Comparison of ENCODE assay signal across 13 mouse cellular contexts in genomic region chr16:21628061-21628591, GRCm38 (mm10).
A peak's percentile ranks its signal among the peaks of the same experiment; 100 is the strongest.
DNase-seq lines count a peak whose midpoint lies in the region; ATAC-seq and TF ChIP-seq lines count a peak whose summit lies in the region.
"Had no signal": no experiment of that assay in that cellular context is flagged by ENCODE, and none has a peak within 500 bp of the region (broad histone marks: within the 10 kb centered on the region; RNA-seq: fewer than 3 reads in every experiment).

No protein-coding gene starts in this region.

- H3K9me3 ChIP-seq in hindbrain, embryonic 13.5 days = no peaks in the 10 kb centered on the region
- no peaks in the 10 kb centered on the region for H3K9me3 ChIP-seq in hindbrain, embryonic 11.5 days (ENCODE audit: control insufficient read depth, low read length)
- no peaks in the 10 kb centered on the region for H3K9me3 ChIP-seq in embryonic facial prominence, embryonic 15.5 days (replicated peaks)
- H3K9me3 ChIP-seq in limb, embryonic 13.5 days = no peaks in the 10 kb centered on the region

- 0 out of 2 replicates have a peak overlapping the region, but pooled peaks have one; percentile 8 for H3K4me2 ChIP-seq in hindbrain, embryonic 13.5 days
- H3K4me2 ChIP-seq in hindbrain, embryonic 11.5 days (replicated peaks; ENCODE audit: low read depth, low read length) = no peak overlapping the region
- peak overlapping the region; percentile 12; the same call in 1 of the 2 replicates for H3K4me2 ChIP-seq in embryonic facial prominence, embryonic 15.5 days (replicated peaks)
- H3K4me2 ChIP-seq in limb, embryonic 13.5 days (replicated peaks) = peak overlapping the region; percentile 33

- no peak for TF ChIP-seq POLR2A in brain, embryonic 14.5 days (IDR thresholded peaks at IDR 0.05; ENCODE audit: borderline replicate concordance, extremely low read depth, insufficient read depth, insufficient read length, poor library complexity, severe bottlenecking)
- TF ChIP-seq POLR2A in thymus, adult 2 months (IDR thresholded peaks at IDR 0.05; ENCODE audit: control insufficient read depth, extremely low read depth, insufficient read depth, low read length, poor library complexity) = no peak

- no peaks in the 10 kb centered on the region for H3K27me3 ChIP-seq in hindbrain, embryonic 13.5 days
- no peaks in the 10 kb centered on the region for H3K27me3 ChIP-seq in hindbrain, embryonic 11.5 days (ENCODE audit: control insufficient read depth, insufficient read depth, low read length)
- no peaks in the 10 kb centered on the region for H3K27me3 ChIP-seq in embryonic facial prominence, embryonic 15.5 days
- H3K27me3 ChIP-seq in limb, embryonic 13.5 days = no peaks in the 10 kb centered on the region
- H3K27me3 ChIP-seq in thymus, adult 2 months (ENCODE audit: control insufficient read depth, insufficient read depth, low read length) = no peaks in the 10 kb centered on the region

- WGBS in hindbrain, embryonic 13.5 days = 52% methylated on average over 13 of the region's 13 CpGs
- WGBS in hindbrain, embryonic 11.5 days = 70% methylated on average over 13 of the region's 13 CpGs
- WGBS in embryonic facial prominence, embryonic 15.5 days = 20% methylated on average over 13 of the region's 13 CpGs
- 17% methylated on average over 13 of the region's 13 CpGs for WGBS in limb, embryonic 13.5 days
- 97% methylated on average over 13 of the region's 13 CpGs for WGBS in thymus, adult 2 months

- no peak for DNase-seq in hindbrain, embryonic 11.5 days (ENCODE audit: low spot score)
- DNase-seq in brain, embryonic 14.5 days (ENCODE audit: low read depth) = peak; percentile 74
- no peak for DNase-seq in gastrocnemius, adult 18-20 months (ENCODE audit: low spot score)
- DNase-seq in thymus, adult 2 months = no peak
- DNase-seq in lung, postnatal 25 days (ENCODE audit: low spot score) = no peak
- DNase-seq: heart, adult 18-20 months; kidney, adult 2 months; lung, postnatal 36 days; thymus, postnatal 4 days had no signal

- H3K4me1 ChIP-seq in hindbrain, embryonic 13.5 days (replicated peaks) = peaks cover 28% of the 10 kb centered on the region
- peaks cover 3% of the 10 kb centered on the region; the same call in 1 of the 2 replicates for H3K4me1 ChIP-seq in hindbrain, embryonic 11.5 days (replicated peaks; ENCODE audit: control insufficient read depth, insufficient read depth, low read length)
- peaks cover 8% of the 10 kb centered on the region for H3K4me1 ChIP-seq in embryonic facial prominence, embryonic 15.5 days
- peaks cover 19% of the 10 kb centered on the region for H3K4me1 ChIP-seq in limb, embryonic 13.5 days
- peaks cover 3% of the 10 kb centered on the region; the same call in 1 of the 2 replicates for H3K4me1 ChIP-seq in thymus, adult 2 months (replicated peaks; ENCODE audit: control insufficient read depth, insufficient read depth, low read length)

- H3K36me3 ChIP-seq in hindbrain, embryonic 13.5 days = 0 out of 2 replicates have a peak, but pooled peaks cover 4% of the 10 kb centered on the region
- no peaks in the 10 kb centered on the region for H3K36me3 ChIP-seq in hindbrain, embryonic 11.5 days (ENCODE audit: control insufficient read depth, insufficient read depth, low read length)
- no peaks in the 10 kb centered on the region for H3K36me3 ChIP-seq in embryonic facial prominence, embryonic 15.5 days
- no peaks in the 10 kb centered on the region for H3K36me3 ChIP-seq in limb, embryonic 13.5 days
- H3K36me3 ChIP-seq in thymus, adult 2 months (ENCODE audit: control insufficient read depth, insufficient read depth, low read length) = no peaks in the 10 kb centered on the region

- no peak for TF ChIP-seq CTCF in brain, embryonic 14.5 days (IDR thresholded peaks at IDR 0.05; ENCODE audit: borderline replicate concordance, extremely low read depth, insufficient read depth, insufficient read length)
- TF ChIP-seq CTCF in thymus, adult 2 months (IDR thresholded peaks at IDR 0.05; ENCODE audit: borderline replicate concordance, control insufficient read depth, extremely low read depth, insufficient read depth, low read length, poor library complexity) = no peak

- H3K27ac ChIP-seq in hindbrain, embryonic 13.5 days = 0 out of 2 replicates have a peak overlapping the region, but pooled peaks have one; percentile 40
- no peak overlapping the region for H3K27ac ChIP-seq in hindbrain, embryonic 11.5 days (ENCODE audit: low read depth, low read length)
- no peak overlapping the region; the same call in 1 of the 2 replicates for H3K27ac ChIP-seq in embryonic facial prominence, embryonic 15.5 days (replicated peaks)
- 0 out of 2 replicates have a peak overlapping the region, but pooled peaks have one; percentile 48 for H3K27ac ChIP-seq in limb, embryonic 13.5 days
- H3K27ac ChIP-seq in thymus, adult 2 months (ENCODE audit: control insufficient read depth, insufficient read depth, low read length) = no peak overlapping the region

- H3K4me3 ChIP-seq in hindbrain, embryonic 13.5 days = no peak overlapping the region
- no peak overlapping the region for H3K4me3 ChIP-seq in hindbrain, embryonic 11.5 days (ENCODE audit: low read depth, low read length)
- H3K4me3 ChIP-seq in embryonic facial prominence, embryonic 15.5 days (replicated peaks) = no peak overlapping the region
- no peak overlapping the region for H3K4me3 ChIP-seq in limb, embryonic 13.5 days
- H3K4me3 ChIP-seq in thymus, adult 2 months (ENCODE audit: control insufficient read depth, insufficient read depth, low read length) = no peak overlapping the region

- ATAC-seq in hindbrain, embryonic 13.5 days (ENCODE audit: low FRiP score) = peak; percentile 48; the same call in 1 of the 2 replicates
- no peak for ATAC-seq in hindbrain, embryonic 11.5 days (ENCODE audit: low FRiP score)
- ATAC-seq in embryonic facial prominence, embryonic 15.5 days (ENCODE audit: insufficient number of reproducible peaks, low FRiP score, low TSS enrichment, low read depth) = peak; percentile 43; the same call in 1 of the 2 replicates
- peak; percentile 64 for ATAC-seq in limb, embryonic 13.5 days (ENCODE audit: low FRiP score, low read depth)
- ATAC-seq: CD4-positive, CD25-positive, alpha-beta regulatory T cell, adult 4 months had no signal

- H3K9ac ChIP-seq in hindbrain, embryonic 13.5 days = no peak overlapping the region
- no peak overlapping the region for H3K9ac ChIP-seq in hindbrain, embryonic 11.5 days (ENCODE audit: low read depth, low read length)
- H3K9ac ChIP-seq in embryonic facial prominence, embryonic 15.5 days = no peak overlapping the region
- 0 out of 2 replicates have a peak overlapping the region, but pooled peaks have one; percentile 36 for H3K9ac ChIP-seq in limb, embryonic 13.5 days

Comparison
In these comparisons a context has a peak if more than half of its experiments do, and no peak if none do; other contexts are left out.
1. H3K27ac ChIP-seq: peak in hindbrain, embryonic 13.5 days (single experiment) and limb, embryonic 13.5 days (single experiment); none in hindbrain, embryonic 11.5 days (single experiment), embryonic facial prominence, embryonic 15.5 days (single experiment) and thymus, adult 2 months (single experiment).